Mouse (Mus musculus) liver, adult 2 months (tissue): ENCODE data around the gene Muc5ac.

Experiments
- CTCF ChIP-seq: fragments of 200-500 bp; IDR thresholded peaks from 2 replicates; pipeline ENCODE4 v1.5.1; 2011; ENCODE audit warnings: low read depth, low read length, control low read depth
- POLR2A ChIP-seq: fragments of 200-500 bp; IDR thresholded peaks from 2 replicates; pipeline ENCODE4 v1.6.1; 2011; ENCODE audit warnings: low read length, control low read depth; ENCODE audit not compliant: insufficient read depth; ENCODE audit errors: extremely low read depth

- TF ChIP-seq POLR2A (no peak), CTCF (peak; percentile 60)
Observed at GRCm38 (mm10) chr7:141818267-141818666, 29.5 kb downstream of the Muc5ac start.
